Mouse (Mus musculus) thymus, adult 18-20 months (tissue): ENCODE data around the gene Mbnl1.

Experiments used
- DNase-seq, 2 experiments: peaks; one replicate each; pipeline ENCODE4 v3.0.0; 2022; ENCODE audit warnings: mixed read lengths in 2 of 2

Mbnl1 gene

GRCm38 (mm10) chr3:60615057-60615606 is 142.5 kb downstream of the Mbnl1 start:
- no peak for DNase-seq

DNA sequence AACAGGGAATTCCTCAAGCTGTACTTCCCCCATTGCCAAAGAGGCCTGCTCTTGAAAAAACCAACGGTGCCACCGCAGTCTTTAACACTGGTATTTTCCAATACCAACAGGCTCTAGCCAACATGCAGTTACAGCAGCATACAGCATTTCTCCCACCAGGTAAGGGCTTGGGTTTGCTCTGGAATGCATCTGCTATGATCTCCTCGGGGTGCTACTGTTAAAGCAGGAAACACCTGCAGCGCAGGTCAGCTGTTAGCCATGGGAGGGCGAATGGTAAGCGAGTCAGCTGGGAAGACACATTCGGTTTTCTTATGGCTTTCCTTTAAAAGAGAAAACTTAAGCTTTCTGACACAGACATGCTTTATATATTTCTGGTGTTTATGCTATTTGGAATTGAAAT is 143.0 kb downstream of the Mbnl1 start:
- peak in 1 of 2 experiments; percentile 43 for DNase-seq

DNA sequence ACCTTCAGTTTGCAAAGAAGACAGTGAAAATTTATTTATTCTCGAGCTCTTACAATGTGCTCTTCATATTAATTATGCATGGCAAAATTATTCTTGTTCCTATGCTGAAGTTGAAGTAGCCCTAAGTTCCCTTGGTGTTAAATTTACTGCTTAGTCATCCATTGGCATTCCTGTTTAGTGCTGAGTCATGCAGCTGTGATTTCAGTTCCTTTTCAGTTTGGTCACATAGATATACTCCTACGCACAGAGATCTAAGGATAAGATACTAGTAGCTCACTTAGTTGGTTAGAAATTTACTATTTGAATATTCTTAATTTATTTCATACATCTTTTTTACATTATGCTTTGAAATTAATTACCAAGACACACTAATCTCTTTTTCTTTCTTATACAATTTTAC is 143.5 kb downstream of the Mbnl1 start:
- DNase-seq = no peak

- DNase-seq = no peak
Measured at GRCm38 (mm10) chr3:60617643-60618042, 145.0 kb downstream of the Mbnl1 start.

DNA sequence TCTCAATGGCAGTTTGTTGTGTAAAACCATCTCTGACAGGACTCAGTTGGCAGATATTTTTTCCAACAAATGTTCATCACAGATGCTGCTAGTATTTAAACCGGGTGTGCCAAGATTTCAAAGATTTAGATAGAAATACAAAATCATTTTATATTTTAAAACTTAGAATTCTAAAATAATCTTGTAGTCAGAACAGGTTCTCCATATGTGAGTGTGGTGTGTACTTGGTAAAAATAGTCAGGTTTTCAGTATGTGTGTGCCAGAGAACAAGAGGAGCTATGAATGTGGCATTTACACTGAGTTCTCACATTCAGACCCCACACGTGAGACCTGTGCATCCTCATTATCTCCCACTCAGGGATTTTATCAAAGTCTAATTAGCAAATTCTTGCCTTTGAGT is 147.6 kb downstream of the Mbnl1 start:
- DNase-seq = no peak

DNA sequence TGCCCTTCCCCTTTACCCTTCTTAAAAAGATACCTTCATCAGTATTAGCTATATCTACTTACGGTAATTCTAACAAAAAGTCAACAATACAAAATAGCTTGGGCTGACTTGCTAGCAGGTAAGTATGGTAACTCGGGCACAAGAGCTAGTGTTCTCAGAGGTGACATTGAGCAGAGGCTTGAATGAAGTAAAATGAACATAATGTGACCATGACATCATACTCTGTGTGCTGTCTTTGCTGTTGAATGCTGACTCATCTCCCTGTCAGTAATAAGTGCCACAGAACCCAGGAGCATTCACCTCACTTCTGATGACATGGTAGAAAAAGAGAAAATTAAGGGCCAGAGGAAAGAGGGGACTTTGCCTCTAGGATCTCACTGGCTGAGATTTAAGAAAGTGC is 158.6 kb downstream of the Mbnl1 start:
- DNase-seq = no peak

DNA sequence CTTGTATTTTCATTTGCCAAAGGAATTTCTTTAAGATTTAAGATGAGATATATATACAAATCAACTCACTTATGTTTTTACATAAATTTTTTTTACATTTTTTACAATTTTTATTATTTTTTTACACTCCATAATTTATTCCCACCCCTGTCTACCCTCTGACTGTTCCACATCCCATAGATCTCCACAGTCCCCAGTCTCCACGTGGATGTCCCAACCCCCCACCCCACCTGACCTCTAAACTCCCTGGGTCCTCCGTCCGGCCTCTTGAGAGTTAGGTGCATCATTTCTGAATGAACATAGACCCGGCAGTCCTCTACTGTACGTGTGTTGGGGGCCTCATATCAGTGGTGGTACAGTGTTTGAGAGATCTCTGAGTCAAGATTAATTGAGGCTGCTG is 159.1 kb downstream of the Mbnl1 start:
- DNase-seq = no peak

DNA sequence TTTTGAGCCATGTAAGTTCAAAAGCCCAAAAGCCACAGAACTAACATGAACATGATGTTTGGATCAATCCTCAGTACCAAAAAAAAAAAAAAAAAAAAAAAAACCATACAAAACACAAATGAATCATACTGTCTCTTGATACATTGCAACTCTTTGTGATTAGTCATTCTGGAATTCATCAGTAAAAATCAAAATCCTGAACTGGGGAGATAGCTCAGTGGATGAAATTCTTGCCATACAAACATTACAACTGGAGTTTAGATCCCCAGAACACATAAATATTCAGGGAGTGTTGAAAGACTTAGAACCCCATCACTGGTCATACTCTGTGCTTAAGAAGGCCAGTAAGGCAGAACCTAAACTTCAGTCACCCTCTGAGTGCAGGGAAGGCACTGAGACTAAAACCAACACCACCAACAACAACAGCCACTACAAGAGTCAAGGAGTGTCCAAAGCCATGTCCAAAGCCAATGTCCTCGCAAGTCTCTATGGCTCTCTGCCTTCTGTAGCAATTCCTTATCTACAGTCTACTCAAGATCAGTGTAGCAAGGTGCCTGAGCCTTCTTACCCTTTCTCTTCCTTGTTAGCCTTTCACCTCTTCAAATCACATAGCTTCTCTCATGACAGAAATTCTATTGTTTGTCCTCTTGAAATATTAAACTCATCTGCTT is 160.3 kb downstream of the Mbnl1 start:
- no peak for DNase-seq

- DNase-seq = no peak
Measured at GRCm38 (mm10) chr3:60638530-60638929, 165.9 kb downstream of the Mbnl1 start.

GRCm38 (mm10) chr3:60639135-60639534 is 166.5 kb downstream of the Mbnl1 start:
- DNase-seq = no peak

GRCm38 (mm10) chr3:60642227-60642626 is 169.6 kb downstream of the Mbnl1 start:
- no peak for DNase-seq

GRCm38 (mm10) chr3:60645531-60645930 is 172.9 kb downstream of the Mbnl1 start:
- no peak for DNase-seq

DNA sequence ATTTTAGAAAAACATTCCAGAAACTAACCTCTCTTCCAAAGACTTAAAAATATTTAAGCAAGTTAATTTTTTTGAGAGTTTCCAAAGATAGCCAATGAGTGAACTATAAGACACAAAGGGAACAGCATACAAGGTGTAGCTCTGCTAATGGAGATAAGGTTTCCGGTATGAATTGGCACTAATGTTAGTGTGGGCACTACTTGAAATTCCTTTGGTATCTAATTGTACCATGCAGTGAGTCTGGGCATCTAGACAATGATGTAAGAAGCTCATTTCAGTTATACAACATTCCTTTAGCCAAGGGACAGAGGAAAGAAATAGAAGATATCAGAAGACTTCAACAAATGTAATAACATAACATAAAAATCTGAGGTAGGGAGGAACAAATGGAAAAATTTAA is 175.7 kb downstream of the Mbnl1 start:
- no peak for DNase-seq

DNA sequence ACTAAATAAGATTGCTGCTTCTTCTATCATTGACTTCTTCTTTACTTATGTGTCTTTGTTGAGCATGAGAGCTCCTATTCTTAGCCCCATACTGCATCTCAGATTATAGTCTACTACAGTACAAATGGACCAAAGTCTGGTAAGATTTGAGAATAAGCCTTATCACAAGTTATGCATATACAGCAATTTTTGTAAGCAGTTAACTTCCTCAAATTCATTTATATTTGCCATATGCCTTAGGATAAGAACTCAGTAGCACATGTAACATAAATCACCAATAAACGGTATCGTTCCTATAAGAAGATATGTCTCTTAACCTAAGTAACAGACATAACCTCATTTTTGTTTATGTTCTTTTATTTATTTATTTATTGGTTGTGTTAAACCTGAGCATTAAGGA is 188.1 kb downstream of the Mbnl1 start:
- DNase-seq = no peak
